Mouse (Mus musculus) hindbrain, embryonic 15.5 days (tissue): ENCODE data around the gene Jund. TPM values are rescaled to one million over a fixed set of nuclear protein-coding genes. Genes with fewer than 3 reads are reported as not detected.
A peak's percentile ranks its signal among the peaks of the same experiment; 100 is the strongest.

Source experiments
- ATAC-seq: fragments of 200-750 bp; cut with Nextera tagmentation; 2 replicates; pipeline ENCODE4 v1.8.0; 2017; ENCODE audit warnings: low read depth, moderate number of reproducible peaks, moderate TSS enrichment; ENCODE audit not compliant: low FRiP score
- H3K27ac ChIP-seq: fragments of 300-500 bp; sonication (generic); replicated peaks from 2 replicates; pipeline ENCODE4 v1.5.1; 2015; ENCODE audit warnings: mild to moderate bottlenecking, inconsistent platforms
- H3K27me3 ChIP-seq: fragments of 300-500 bp; sonication (generic); 2 replicates; pipeline ENCODE4 v1.6.1; 2015; ENCODE audit warnings: control low read depth, inconsistent platforms
- H3K36me3 ChIP-seq: fragments of 300-500 bp; sonication (generic); 2 replicates; pipeline ENCODE4 v1.6.1; 2015; ENCODE audit warnings: control low read depth, inconsistent platforms
- H3K4me1 ChIP-seq: fragments of 300-500 bp; sonication (generic); replicated peaks from 2 replicates; pipeline ENCODE4 v1.6.1; 2015; ENCODE audit warnings: control low read depth, inconsistent platforms
- H3K4me2 ChIP-seq: fragments of 300-500 bp; sonication (generic); 2 replicates; pipeline ENCODE4 v1.6.1; 2015; ENCODE audit warnings: moderate library complexity, mild to moderate bottlenecking, inconsistent platforms
- H3K4me3 ChIP-seq: fragments of 300-500 bp; sonication (generic); 2 replicates; pipeline ENCODE4 v1.5.1; 2015; ENCODE audit warnings: mild to moderate bottlenecking, inconsistent platforms
- H3K9ac ChIP-seq: fragments of 300-500 bp; sonication (generic); 2 replicates; pipeline ENCODE4 v1.6.1; 2015; ENCODE audit warnings: inconsistent platforms
- H3K9me3 ChIP-seq: fragments of 300-500 bp; sonication (generic); 2 replicates; pipeline ENCODE4 v1.6.1; 2016; ENCODE audit warnings: control low read depth, inconsistent platforms
- WGBS: fragments of 180-500 bp; shearing (Covaris S2); methylation state at CpG from one replicate; pipeline ENCODE4 v1.1.7; 2015; 5-methylcytosine and 5-hydroxymethylcytosine counted together
- polyA plus RNA-seq: library from polyadenylated mRNA; unstranded; fragments of >200 nt; fragmentation: Nextera tagmentation; extraction: Ambion mirVana; gene quantifications from 2 replicates; pipeline ENCODE4 v1.2.1, GENCODE M21; 2015

Jund gene
- polyA plus RNA-seq, 1 experiment from 2014 or later = 105 TPM

- H3K9ac ChIP-seq = peak overlapping the region; percentile 39
- peak; percentile 25; the same call in 1 of the 2 replicates for ATAC-seq
- H3K4me1 ChIP-seq = peaks cover 24% of the 10 kb centered on the region
- H3K27ac ChIP-seq = no peak overlapping the region
- peak overlapping the region; percentile 63 for H3K4me2 ChIP-seq
- H3K9me3 ChIP-seq = no peaks in the 10 kb centered on the region
- H3K4me3 ChIP-seq = peak overlapping the region; percentile 33
- no peaks in the 10 kb centered on the region for H3K36me3 ChIP-seq
- H3K27me3 ChIP-seq = no peaks in the 10 kb centered on the region
- 2% methylated on average over 20 of the region's 20 CpGs for WGBS
Measured at GRCm38 (mm10) chr8:70691727-70692231, 7.0 kb upstream of the Jund start.

GRCm38 (mm10) chr8:70693636-70694035 lies 5.1 kb upstream of the Jund start:
- Histone ChIP-seq H3K36me3 (no peaks in the 10 kb centered on the region), H3K4me1 (peaks cover 39% of the 10 kb centered on the region), H3K4me2 (no peak overlapping the region), H3K9me3 (no peaks in the 10 kb centered on the region), H3K9ac (no peak overlapping the region), H3K27ac (no peak overlapping the region), H3K27me3 (no peaks in the 10 kb centered on the region), H3K4me3 (no peak overlapping the region)
- WGBS = 78% methylated on average over 5 of the region's 5 CpGs
- no peak for ATAC-seq

GRCm38 (mm10) chr8:70695318-70696018 lies 3.3 kb upstream of the Jund start:
- no peak for ATAC-seq
- Histone ChIP-seq H3K27ac (no peak overlapping the region), H3K4me3 (no peak overlapping the region), H3K4me1 (peaks cover 39% of the 10 kb centered on the region), H3K27me3 (no peaks in the 10 kb centered on the region), H3K9ac (no peak overlapping the region), H3K9me3 (no peaks in the 10 kb centered on the region), H3K36me3 (no peaks in the 10 kb centered on the region), H3K4me2 (no peak overlapping the region)
- 34% methylated on average over 32 of the region's 32 CpGs for WGBS

- H3K9ac ChIP-seq = no peak overlapping the region; the same call in 1 of the 2 replicates
- H3K27me3 ChIP-seq = no peaks in the 10 kb centered on the region
- H3K4me1 ChIP-seq = peaks cover 42% of the 10 kb centered on the region
- peak overlapping the region; percentile 99 for H3K27ac ChIP-seq
- H3K4me3 ChIP-seq = peak overlapping the region; percentile 24
- H3K9me3 ChIP-seq = no peaks in the 10 kb centered on the region
- no peak for ATAC-seq
- 6% methylated on average over 30 of the region's 31 CpGs for WGBS
- peak overlapping the region; percentile 59 for H3K4me2 ChIP-seq
- no peaks in the 10 kb centered on the region for H3K36me3 ChIP-seq
Measured at GRCm38 (mm10) chr8:70696019-70696885, 2.5 kb upstream of the Jund start.

- Histone ChIP-seq H3K4me3 (peak overlapping the region; percentile 24), H3K4me2 (peak overlapping the region; percentile 59), H3K36me3 (no peaks in the 10 kb centered on the region), H3K4me1 (peaks cover 43% of the 10 kb centered on the region), H3K27ac (peak overlapping the region; percentile 99), H3K27me3 (no peaks in the 10 kb centered on the region), H3K9ac (no peak overlapping the region), H3K9me3 (no peaks in the 10 kb centered on the region)
- 39% methylated on average over 4 of the region's 4 CpGs for WGBS
- ATAC-seq = no peak
Measured at GRCm38 (mm10) chr8:70696946-70697345, 1.8 kb upstream of the Jund start.

- H3K4me1 ChIP-seq = peaks cover 48% of the 10 kb centered on the region
- peak overlapping the region; percentile 42; the same call in 1 of the 2 replicates for H3K9ac ChIP-seq
- WGBS = 74% methylated on average over 12 of the region's 12 CpGs
- ATAC-seq = no peak
- H3K4me3 ChIP-seq = peak overlapping the region; percentile 95
- H3K4me2 ChIP-seq = peak overlapping the region; percentile 61
- no peaks in the 10 kb centered on the region for H3K27me3 ChIP-seq
- no peaks in the 10 kb centered on the region for H3K36me3 ChIP-seq
- H3K27ac ChIP-seq = peak overlapping the region; percentile 99
- H3K9me3 ChIP-seq = no peaks in the 10 kb centered on the region
Measured at GRCm38 (mm10) chr8:70697366-70698250, 1.1 kb upstream of the Jund start.

- WGBS = 0% methylated on average over 73 of the region's 89 CpGs
- H3K4me3 ChIP-seq = peak overlapping the region; percentile 95
Measured at GRCm38 (mm10) chr8:70699116-70699833, 526 bp downstream of the Jund start.

GRCm38 (mm10) chr8:70699834-70700554 lies 1.2 kb downstream of the Jund start:
- H3K4me1 ChIP-seq = peaks cover 63% of the 10 kb centered on the region
- peak overlapping the region; percentile 99 for H3K27ac ChIP-seq
- no peaks in the 10 kb centered on the region for H3K9me3 ChIP-seq
- peak overlapping the region; percentile 61 for H3K4me2 ChIP-seq
- H3K36me3 ChIP-seq = no peaks in the 10 kb centered on the region
- no peaks in the 10 kb centered on the region for H3K27me3 ChIP-seq
- H3K9ac ChIP-seq = peak overlapping the region; percentile 100
- peak overlapping the region; percentile 95 for H3K4me3 ChIP-seq
- under 1% methylated on average over 59 of the region's 59 CpGs for WGBS
- ATAC-seq = 0 out of 2 replicates have a peak, but pooled peaks have one; percentile 10

More at GRCm38 (mm10) chr8:70699116-70699833, 526 bp downstream of the Jund start:
- Histone ChIP-seq H3K9me3 (no peaks in the 10 kb centered on the region), H3K27ac (peak overlapping the region; percentile 99), H3K36me3 (no peaks in the 10 kb centered on the region), H3K9ac (peak overlapping the region; percentile 100), H3K4me2 (peak overlapping the region; percentile 61), H3K4me1 (peaks cover 63% of the 10 kb centered on the region), H3K27me3 (no peaks in the 10 kb centered on the region)
- ATAC-seq = peak; percentile 5; the same call in 1 of the 2 replicates

GRCm38 (mm10) chr8:70700555-70700922 lies 1.8 kb downstream of the Jund start:
- Histone ChIP-seq H3K4me2 (peak overlapping the region; percentile 61), H3K9ac (peak overlapping the region; percentile 100), H3K36me3 (no peaks in the 10 kb centered on the region), H3K27me3 (no peaks in the 10 kb centered on the region), H3K4me1 (peaks cover 60% of the 10 kb centered on the region), H3K4me3 (peak overlapping the region; percentile 95), H3K9me3 (no peaks in the 10 kb centered on the region), H3K27ac (peak overlapping the region; percentile 99)
- ATAC-seq = peak; percentile 28
- 1% methylated on average over 20 of the region's 20 CpGs for WGBS
